Mouse (Mus musculus): ENCODE data around the gene Snx27. TPM values are rescaled to one million over a fixed set of nuclear protein-coding genes. Genes with fewer than 3 reads are reported as not detected.

The Snx27 gene
- polyA plus RNA-seq, 1 experiment from 2014 or later, result 71.8 TPM

DNA sequence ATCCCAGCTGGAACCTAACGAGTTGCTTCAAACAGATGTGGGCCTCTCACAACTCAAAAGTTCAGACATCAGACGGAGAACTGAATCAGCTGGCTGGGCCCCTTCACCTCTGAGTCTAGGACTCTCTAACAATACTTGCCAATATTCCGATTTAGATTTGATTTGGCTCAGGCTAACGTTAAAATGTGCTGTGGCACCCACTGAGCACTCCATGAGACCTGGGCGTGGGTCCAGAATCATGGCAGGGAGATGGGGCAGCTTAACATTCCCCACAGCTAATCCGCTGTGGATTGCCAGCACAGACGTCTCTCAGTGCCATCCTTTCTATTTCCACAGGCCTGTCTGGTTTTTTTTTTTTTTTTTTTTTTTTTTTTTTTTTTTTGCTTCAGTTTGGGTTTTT lies 96.6 kb downstream of the Snx27 start:
- Histone ChIP-seq H3K27ac (ENCODE audit: low read depth, low read length) (no peak overlapping the region), H3K9ac (replicated peaks; ENCODE audit: low read depth, low read length) (no peak overlapping the region), H3K27me3 (ENCODE audit: control insufficient read depth, insufficient read depth, low read length) (no peaks in the 10 kb centered on the region), H3K9me3 (ENCODE audit: control insufficient read depth, low read length) (no peaks in the 10 kb centered on the region), H3K4me3 (ENCODE audit: low read depth, low read length) (no peak overlapping the region), H3K4me2 (ENCODE audit: low read depth, low read length) (no peak overlapping the region), H3K4me1 (ENCODE audit: control insufficient read depth, insufficient read depth, low read length) (peaks cover 45% of the 10 kb centered on the region), H3K36me3 (ENCODE audit: control insufficient read depth, insufficient read depth, low read length) (peaks cover 36% of the 10 kb centered on the region)
- ATAC-seq (ENCODE audit: low read depth), result no peak
- 58% methylated on average over 7 of the region's 7 CpGs for WGBS

DNA sequence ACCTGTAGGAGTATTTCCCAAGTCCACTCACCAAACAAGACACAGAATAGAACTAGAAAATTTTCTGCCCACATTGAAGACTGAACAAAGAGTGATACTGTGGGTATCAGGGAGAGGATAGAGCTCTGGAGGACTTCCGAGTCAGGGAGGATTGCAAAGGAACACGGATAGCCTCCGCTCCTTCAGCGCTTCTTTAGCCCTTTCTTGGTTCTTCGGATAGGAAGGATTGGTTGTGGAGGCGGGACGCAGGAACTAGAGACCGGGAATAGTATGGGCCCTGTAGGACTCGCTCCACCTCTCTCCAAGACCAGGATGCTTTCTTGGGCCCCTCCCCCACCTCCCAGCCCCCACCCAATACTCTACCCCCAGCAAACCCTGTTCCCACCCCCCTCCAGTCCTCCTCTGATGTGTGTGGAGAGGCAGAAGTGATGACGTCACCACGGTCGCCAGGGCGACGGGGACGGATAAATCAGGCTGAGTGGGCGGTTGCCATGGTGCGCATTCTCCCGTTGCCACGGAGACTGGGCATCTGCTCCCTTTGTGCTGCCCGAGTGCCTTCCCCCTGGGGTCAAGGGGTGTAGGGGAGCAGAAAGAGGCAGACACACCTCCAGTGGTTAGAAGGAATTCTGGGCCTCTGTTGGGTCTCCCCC lies 98.6 kb downstream of the Snx27 start:
- H3K4me2 ChIP-seq (ENCODE audit: low read depth, low read length), result peak overlapping the region; percentile 48
- H3K27me3 ChIP-seq (ENCODE audit: control insufficient read depth, insufficient read depth, low read length), result no peaks in the 10 kb centered on the region
- H3K9me3 ChIP-seq (ENCODE audit: control insufficient read depth, low read length), result no peaks in the 10 kb centered on the region
- WGBS, result 7% methylated on average over 20 of the region's 20 CpGs
- peak overlapping the region; percentile 9; the same call in 1 of the 2 replicates for H3K4me3 ChIP-seq (ENCODE audit: low read depth, low read length)
- ATAC-seq (ENCODE audit: low read depth), result peak; percentile 90
- peaks cover 57% of the 10 kb centered on the region for H3K4me1 ChIP-seq (ENCODE audit: control insufficient read depth, insufficient read depth, low read length)
- H3K36me3 ChIP-seq (ENCODE audit: control insufficient read depth, insufficient read depth, low read length), result peaks cover 32% of the 10 kb centered on the region
- H3K27ac ChIP-seq (ENCODE audit: low read depth, low read length), result peak overlapping the region; percentile 83
- H3K9ac ChIP-seq (replicated peaks; ENCODE audit: low read depth, low read length), result 0 out of 2 replicates have a peak overlapping the region, but pooled peaks have one; percentile 2

DNA sequence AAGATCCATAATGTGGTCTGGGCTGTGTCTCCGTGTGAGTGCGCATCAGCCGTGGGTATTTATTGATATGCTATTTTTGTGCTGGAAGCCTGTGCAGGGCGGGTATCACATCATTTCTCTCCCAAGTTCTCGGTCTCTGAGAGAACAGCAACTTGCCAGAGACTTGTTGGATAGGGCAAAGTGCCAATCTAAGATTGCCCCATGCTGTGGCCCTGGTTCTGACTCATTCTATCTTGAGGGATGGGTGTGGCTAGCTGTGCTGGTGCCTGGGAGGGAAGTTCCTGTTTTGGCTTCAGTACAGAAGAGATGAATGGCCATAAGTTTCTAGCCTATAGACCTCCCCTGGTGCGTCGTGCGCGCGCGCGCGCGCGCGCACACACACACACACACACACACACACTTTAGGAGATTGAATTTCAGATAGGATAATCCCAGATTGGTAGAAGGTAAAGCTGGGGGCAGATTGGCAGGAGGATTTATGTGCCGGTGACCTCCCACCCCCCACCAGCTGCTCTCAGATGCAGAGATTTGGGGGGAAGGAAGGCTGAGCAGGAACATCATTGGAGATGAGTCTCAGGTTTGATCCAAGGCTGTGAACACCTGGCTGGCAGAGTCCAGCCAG lies 99.6 kb downstream of the Snx27 start:
- no peaks in the 10 kb centered on the region for H3K9me3 ChIP-seq (ENCODE audit: control insufficient read depth, low read length)
- no peak overlapping the region for H3K4me3 ChIP-seq (ENCODE audit: low read depth, low read length)
- H3K27me3 ChIP-seq (ENCODE audit: control insufficient read depth, insufficient read depth, low read length), result no peaks in the 10 kb centered on the region; the same call in 1 of the 2 replicates
- no peak overlapping the region for H3K27ac ChIP-seq (ENCODE audit: low read depth, low read length)
- no peak overlapping the region for H3K9ac ChIP-seq (replicated peaks; ENCODE audit: low read depth, low read length)
- ATAC-seq (ENCODE audit: low read depth), result no peak
- peaks cover 57% of the 10 kb centered on the region for H3K4me1 ChIP-seq (ENCODE audit: control insufficient read depth, insufficient read depth, low read length)
- H3K4me2 ChIP-seq (ENCODE audit: low read depth, low read length), result no peak overlapping the region; the same call in 1 of the 2 replicates
- peaks cover 26% of the 10 kb centered on the region for H3K36me3 ChIP-seq (ENCODE audit: control insufficient read depth, insufficient read depth, low read length)
- WGBS, result 89% methylated on average over 17 of the region's 17 CpGs

DNA sequence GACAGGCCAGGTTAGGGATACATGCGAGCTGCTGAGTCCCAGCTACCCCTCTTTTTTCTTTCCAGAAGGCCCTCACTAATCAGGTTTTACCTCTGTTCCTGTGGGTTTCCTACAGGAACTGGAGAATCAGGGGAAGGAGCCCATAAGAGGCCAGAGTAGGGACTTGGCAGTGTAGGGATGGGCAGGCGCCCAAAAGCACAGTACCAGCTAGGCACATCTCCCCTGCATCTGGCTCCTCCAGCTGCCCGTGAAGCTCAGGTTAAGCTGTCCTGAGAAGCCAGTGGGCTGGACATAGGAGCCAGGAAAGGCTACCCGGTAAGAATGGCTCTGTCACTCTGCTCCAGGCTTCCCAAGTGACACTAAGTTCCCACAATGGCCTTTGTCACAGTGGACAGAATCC lies 101.1 kb downstream of the Snx27 start:
- Histone ChIP-seq H3K9me3 (ENCODE audit: control insufficient read depth, low read length) (no peaks in the 10 kb centered on the region), H3K4me1 (ENCODE audit: control insufficient read depth, insufficient read depth, low read length) (peaks cover 60% of the 10 kb centered on the region), H3K27ac (ENCODE audit: low read depth, low read length) (no peak overlapping the region), H3K4me2 (ENCODE audit: low read depth, low read length) (no peak overlapping the region), H3K9ac (replicated peaks; ENCODE audit: low read depth, low read length) (no peak overlapping the region), H3K27me3 (ENCODE audit: control insufficient read depth, insufficient read depth, low read length) (no peaks in the 10 kb centered on the region; the same call in 1 of the 2 replicates), H3K4me3 (ENCODE audit: low read depth, low read length) (no peak overlapping the region), H3K36me3 (ENCODE audit: control insufficient read depth, insufficient read depth, low read length) (peaks cover 14% of the 10 kb centered on the region; the same call in 1 of the 2 replicates)
- WGBS, result 83% methylated on average over 4 of the region's 4 CpGs
- no peak for ATAC-seq (ENCODE audit: low read depth)

DNA sequence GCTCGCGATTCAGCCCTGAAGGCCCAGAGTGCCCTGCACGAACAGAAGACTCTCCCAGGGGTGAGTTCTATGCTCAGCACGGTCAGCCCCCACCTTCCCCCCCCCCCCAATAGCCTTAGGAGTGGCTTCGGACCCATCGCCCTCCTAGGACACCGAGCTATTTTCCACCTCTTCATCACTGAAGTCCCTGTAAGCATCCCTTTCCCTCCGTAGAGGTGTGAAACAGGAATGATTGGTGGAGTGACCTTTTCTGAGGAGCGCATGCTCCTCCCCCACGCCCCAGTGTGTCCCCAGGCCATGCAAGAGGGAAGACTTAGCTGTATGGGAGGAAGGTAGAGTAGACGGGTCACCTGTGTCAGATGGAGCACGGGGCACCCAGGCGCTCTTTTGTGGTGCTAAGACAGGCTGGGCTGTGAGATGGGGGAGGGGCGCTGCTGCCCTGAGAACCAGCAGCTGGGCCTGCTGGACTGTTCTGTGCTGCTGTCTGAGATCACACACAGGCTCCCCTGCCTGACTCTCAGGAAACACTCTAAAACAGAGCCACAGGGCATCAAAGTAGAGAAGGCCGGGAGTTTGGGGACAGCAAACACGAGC lies 102.1 kb downstream of the Snx27 start, which contains the start of gene Riiad1:
Gene Riiad1 (minus strand): TSS at position 51 of the 594 bp plus-strand sequence.
- peaks cover 52% of the 10 kb centered on the region for H3K4me1 ChIP-seq (ENCODE audit: control insufficient read depth, insufficient read depth, low read length)

DNA sequence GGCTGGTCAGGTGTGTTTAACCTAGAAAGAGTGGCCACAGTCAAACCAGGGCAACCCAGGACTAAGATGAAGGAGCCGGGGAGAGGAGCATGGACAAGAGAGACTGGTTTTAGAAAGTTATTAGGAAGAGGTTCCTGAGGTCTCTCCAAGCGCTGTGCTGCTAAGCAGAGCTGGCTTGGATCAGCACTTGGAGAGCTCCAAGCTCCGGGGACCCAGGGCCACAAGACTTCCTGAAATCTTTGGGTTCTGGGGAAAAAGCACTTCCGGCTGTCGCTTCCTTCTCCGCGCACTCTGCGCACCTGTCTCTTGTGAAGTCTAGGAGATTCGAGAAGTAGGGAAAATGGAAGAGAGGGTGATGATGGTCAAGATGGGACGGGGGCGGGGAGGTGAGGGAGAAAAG lies 103.0 kb downstream of the Snx27 start:
- H3K4me3 ChIP-seq (ENCODE audit: low read depth, low read length), result peak overlapping the region; percentile 63
- peaks cover 6% of the 10 kb centered on the region; the same call in 1 of the 2 replicates for H3K36me3 ChIP-seq (ENCODE audit: control insufficient read depth, insufficient read depth, low read length)
- H3K27me3 ChIP-seq (ENCODE audit: control insufficient read depth, insufficient read depth, low read length), result no peaks in the 10 kb centered on the region; the same call in 1 of the 2 replicates
- WGBS, result 10% methylated on average over 11 of the region's 11 CpGs
- no peak for ATAC-seq (ENCODE audit: low read depth)
- H3K4me1 ChIP-seq (ENCODE audit: control insufficient read depth, insufficient read depth, low read length), result peaks cover 44% of the 10 kb centered on the region
- no peaks in the 10 kb centered on the region for H3K9me3 ChIP-seq (ENCODE audit: control insufficient read depth, low read length)
- H3K4me2 ChIP-seq (ENCODE audit: low read depth, low read length), result peak overlapping the region; percentile 57
- 0 out of 2 replicates have a peak overlapping the region, but pooled peaks have one; percentile 88 for H3K27ac ChIP-seq (ENCODE audit: low read depth, low read length)
- peak overlapping the region; percentile 88 for H3K9ac ChIP-seq (replicated peaks; ENCODE audit: low read depth, low read length)

More for the DNA sequence above, 102.1 kb downstream of the Snx27 start, which contains the start of gene Riiad1:
- Histone ChIP-seq H3K27ac (ENCODE audit: low read depth, low read length) (peak within 1 kb of the TSS; percentile 88; the same call in 1 of the 2 replicates), H3K27me3 (ENCODE audit: control insufficient read depth, insufficient read depth, low read length) (no peaks in the 10 kb centered on the region; the same call in 1 of the 2 replicates), H3K9ac (replicated peaks; ENCODE audit: low read depth, low read length) (peak within 1 kb of the TSS; percentile 88), H3K4me2 (ENCODE audit: low read depth, low read length) (peak within 1 kb of the TSS; percentile 57), H3K9me3 (ENCODE audit: control insufficient read depth, low read length) (no peaks in the 10 kb centered on the region), H3K36me3 (ENCODE audit: control insufficient read depth, insufficient read depth, low read length) (peaks cover 10% of the 10 kb centered on the region; the same call in 1 of the 2 replicates), H3K4me3 (ENCODE audit: low read depth, low read length) (peak within 1 kb of the TSS; percentile 63)
- no peak for ATAC-seq (ENCODE audit: low read depth)
- 8% methylated on average over 16 of the region's 16 CpGs for WGBS

DNA sequence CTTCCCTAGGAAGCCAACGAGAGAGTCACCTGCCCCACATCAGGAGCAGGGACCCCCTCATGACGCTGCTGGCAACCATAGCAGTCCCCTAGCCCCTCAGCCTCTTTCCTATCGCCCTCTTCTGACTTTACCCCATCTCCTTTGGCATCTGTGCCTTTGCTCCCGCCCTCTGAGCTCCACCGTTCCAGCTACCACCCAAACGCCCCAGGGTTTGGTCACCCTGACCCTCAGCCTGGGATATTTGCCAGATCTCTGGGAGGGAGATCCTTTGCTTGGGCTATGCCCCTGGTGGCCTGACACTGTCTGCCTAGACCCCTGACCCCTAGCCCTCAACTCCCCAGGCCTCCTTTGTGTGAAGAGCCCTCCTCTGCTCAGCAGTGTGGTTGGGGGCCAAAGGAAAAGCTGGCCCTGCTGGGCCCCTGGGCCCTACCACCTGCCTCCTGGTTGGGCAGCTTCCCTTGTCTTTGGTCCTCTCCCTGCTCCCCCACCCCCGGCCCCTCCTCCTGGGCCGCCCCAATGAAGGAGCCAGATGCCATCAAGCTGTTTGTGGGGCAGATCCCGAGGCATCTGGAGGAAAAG lies 103.8 kb downstream of the Snx27 start:
- Histone ChIP-seq H3K27me3 (ENCODE audit: control insufficient read depth, insufficient read depth, low read length) (no peaks in the 10 kb centered on the region; the same call in 1 of the 2 replicates), H3K9ac (replicated peaks; ENCODE audit: low read depth, low read length) (peak overlapping the region; percentile 88), H3K4me2 (ENCODE audit: low read depth, low read length) (peak overlapping the region; percentile 57), H3K36me3 (ENCODE audit: control insufficient read depth, insufficient read depth, low read length) (peaks cover 6% of the 10 kb centered on the region; the same call in 1 of the 2 replicates), H3K4me1 (ENCODE audit: control insufficient read depth, insufficient read depth, low read length) (peaks cover 35% of the 10 kb centered on the region), H3K4me3 (ENCODE audit: low read depth, low read length) (peak overlapping the region; percentile 63), H3K27ac (ENCODE audit: low read depth, low read length) (peak overlapping the region; percentile 88), H3K9me3 (ENCODE audit: control insufficient read depth, low read length) (no peaks in the 10 kb centered on the region)
- ATAC-seq (ENCODE audit: low read depth), result peak; percentile 39
- WGBS, result 5% methylated on average over 9 of the region's 9 CpGs

DNA sequence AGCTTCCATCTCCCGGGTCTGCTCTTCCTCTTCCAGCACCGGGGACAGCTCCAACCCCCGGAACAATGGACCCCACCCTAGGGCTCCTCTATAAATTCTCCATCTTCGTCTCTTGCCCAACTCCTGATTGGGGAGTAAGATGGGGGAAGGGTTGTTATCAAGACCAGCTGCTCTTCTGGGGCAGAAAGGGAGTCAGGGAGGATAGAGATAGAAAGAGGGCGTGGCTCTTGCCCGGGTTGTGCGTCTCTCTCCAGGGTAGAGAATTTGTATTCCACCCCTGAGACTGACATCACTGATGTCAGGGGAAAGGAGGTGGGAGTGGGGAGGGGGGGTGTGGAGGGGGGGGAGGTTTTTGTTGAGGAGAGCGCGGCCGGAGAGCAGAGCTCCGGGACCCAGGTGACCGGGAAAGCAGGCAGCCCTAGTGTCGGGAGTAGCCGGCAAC lies 104.5 kb downstream of the Snx27 start, which contains the start of gene Celf3:
Gene Celf3 (plus strand): TSS at position 315 of the 442 bp plus-strand sequence.
- Histone ChIP-seq H3K27me3 (ENCODE audit: control insufficient read depth, insufficient read depth, low read length) (no peaks in the 10 kb centered on the region; the same call in 1 of the 2 replicates), H3K27ac (ENCODE audit: low read depth, low read length) (peak within 1 kb of the TSS; percentile 88), H3K9ac (replicated peaks; ENCODE audit: low read depth, low read length) (peak within 1 kb of the TSS; percentile 88), H3K4me3 (ENCODE audit: low read depth, low read length) (peak within 1 kb of the TSS; percentile 63), H3K4me1 (ENCODE audit: control insufficient read depth, insufficient read depth, low read length) (peaks cover 28% of the 10 kb centered on the region), H3K36me3 (ENCODE audit: control insufficient read depth, insufficient read depth, low read length) (peaks cover 6% of the 10 kb centered on the region; the same call in 1 of the 2 replicates), H3K9me3 (ENCODE audit: control insufficient read depth, low read length) (no peaks in the 10 kb centered on the region), H3K4me2 (ENCODE audit: low read depth, low read length) (peak within 1 kb of the TSS; percentile 57)
- WGBS, result 1% methylated on average over 14 of the region's 14 CpGs
- peak; percentile 93 for ATAC-seq (ENCODE audit: low read depth)

Measured in neural tube, embryonic 14.5 days (tissue).